Mouse (Mus musculus) liver, embryonic 13.5 days (tissue): ENCODE measurements around the gene Socs2. TPM values are rescaled to one million over a fixed set of nuclear protein-coding genes. Genes with fewer than 3 reads are reported as not detected.

Experiments used
- ATAC-seq: fragments of 200-750 bp; cut with Nextera tagmentation; 2 replicates; pipeline ENCODE4 v1.8.0; 2017; ENCODE audit warnings: low read depth, mild to moderate bottlenecking, moderate number of reproducible peaks, moderate library complexity
- DNase-seq: peaks from one replicate; pipeline ENCODE4 v3.0.0; 2022
- H3K27ac ChIP-seq: fragments of 300-500 bp; sonication (generic); 2 replicates; pipeline ENCODE4 v1.5.1; 2015; ENCODE audit warnings: moderate library complexity, mild to moderate bottlenecking, inconsistent platforms
- H3K27me3 ChIP-seq: fragments of 300-500 bp; sonication (generic); 2 replicates; pipeline ENCODE4 v1.6.1; 2015; ENCODE audit warnings: mild to moderate bottlenecking, inconsistent platforms
- H3K36me3 ChIP-seq: fragments of 300-500 bp; sonication (generic); 2 replicates; pipeline ENCODE4 v1.6.1; 2015; ENCODE audit warnings: mild to moderate bottlenecking, inconsistent platforms
- H3K4me1 ChIP-seq: fragments of 300-500 bp; sonication (generic); replicated peaks from 2 replicates; pipeline ENCODE4 v1.6.1; 2015; ENCODE audit warnings: inconsistent platforms
- H3K4me2 ChIP-seq: fragments of 300-500 bp; sonication (generic); 2 replicates; pipeline ENCODE4 v1.6.1; 2015; ENCODE audit warnings: inconsistent platforms, mild to moderate bottlenecking, moderate library complexity
- H3K4me3 ChIP-seq: fragments of 300-500 bp; sonication (generic); replicated peaks from 2 replicates; pipeline ENCODE4 v1.5.1; 2015; ENCODE audit warnings: mild to moderate bottlenecking, inconsistent platforms
- H3K9ac ChIP-seq: fragments of 300-500 bp; sonication (generic); 2 replicates; pipeline ENCODE4 v1.6.1; 2015; ENCODE audit warnings: mild to moderate bottlenecking, inconsistent platforms
- H3K9me3 ChIP-seq: fragments of 300-500 bp; sonication (generic); replicated peaks from 2 replicates; pipeline ENCODE4 v1.6.1; 2016; ENCODE audit warnings: inconsistent platforms
- WGBS: fragments of 180-500 bp; shearing (Covaris S2); methylation state at CpG from one replicate; pipeline ENCODE4 v1.1.7; 2015; ENCODE audit not compliant: insufficient replicate concordance; 5-methylcytosine and 5-hydroxymethylcytosine counted together
- polyA plus RNA-seq: library from polyadenylated mRNA; unstranded; fragments of >200 nt; fragmentation: Nextera tagmentation; extraction: Ambion mirVana; gene quantifications from 2 replicates; pipeline ENCODE4 v1.2.1, GENCODE M21; 2015

Gene Socs2
- polyA plus RNA-seq: 6.9 and 8.1 TPM in 2 replicates

DNA sequence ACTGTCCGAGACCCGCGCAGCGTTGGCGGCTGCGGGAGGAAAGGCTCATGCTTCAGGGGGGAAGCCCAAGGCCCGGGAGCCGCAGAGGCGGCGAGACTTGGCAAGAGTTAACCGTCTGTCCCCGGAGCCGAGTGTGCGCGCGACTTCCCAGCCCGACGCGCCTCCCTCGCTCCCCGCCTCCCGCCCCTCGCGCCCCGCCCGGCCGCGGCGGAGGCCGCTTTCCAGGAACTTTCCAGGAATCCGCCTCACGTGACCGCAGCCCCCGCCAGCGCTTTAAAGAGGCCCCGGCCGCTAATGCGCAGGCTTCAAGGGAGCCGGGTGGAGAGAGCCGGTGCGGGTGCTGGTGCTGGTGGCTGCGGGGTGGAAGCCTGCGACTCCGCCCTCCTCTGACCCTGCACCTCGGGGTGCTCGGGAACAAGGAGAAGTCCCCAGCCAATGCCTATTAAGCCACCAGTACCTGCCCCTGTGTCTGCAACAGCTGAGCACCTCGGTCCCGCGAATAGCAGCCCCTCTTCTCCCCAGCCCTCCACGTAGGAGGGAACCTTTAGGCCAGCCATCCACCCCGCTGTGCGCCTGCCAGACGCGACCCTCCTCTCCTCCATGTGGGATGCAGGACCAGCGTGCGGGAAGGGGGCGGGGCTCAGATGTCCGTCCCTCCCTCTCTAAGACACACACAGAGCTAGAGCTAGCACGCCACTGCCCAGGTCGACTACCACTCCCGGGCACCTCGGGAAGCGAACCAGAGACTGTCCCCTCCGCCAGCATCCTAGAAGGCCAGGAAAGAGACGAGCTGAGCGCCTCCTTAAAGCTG lies at the start of gene Socs2:
TSS of gene Socs2 (minus strand) at position 496 of the 811 bp plus-strand sequence.
- Histone ChIP-seq H3K4me3 (peak within 1 kb of the TSS; percentile 70), H3K4me2 (peak within 1 kb of the TSS; percentile 98), H3K27ac (peak within 1 kb of the TSS; percentile 73), H3K27me3 (peaks cover 49% of the 10 kb centered on the region), H3K36me3 (no peaks in the 10 kb centered on the region), H3K9ac (peak within 1 kb of the TSS; percentile 79), H3K4me1 (peaks cover 38% of the 10 kb centered on the region), H3K9me3 (no peaks in the 10 kb centered on the region)
- ATAC-seq: peak; percentile 87
- WGBS: under 1% methylated on average over 66 of the region's 66 CpGs
- DNase-seq: peak; percentile 83

DNA sequence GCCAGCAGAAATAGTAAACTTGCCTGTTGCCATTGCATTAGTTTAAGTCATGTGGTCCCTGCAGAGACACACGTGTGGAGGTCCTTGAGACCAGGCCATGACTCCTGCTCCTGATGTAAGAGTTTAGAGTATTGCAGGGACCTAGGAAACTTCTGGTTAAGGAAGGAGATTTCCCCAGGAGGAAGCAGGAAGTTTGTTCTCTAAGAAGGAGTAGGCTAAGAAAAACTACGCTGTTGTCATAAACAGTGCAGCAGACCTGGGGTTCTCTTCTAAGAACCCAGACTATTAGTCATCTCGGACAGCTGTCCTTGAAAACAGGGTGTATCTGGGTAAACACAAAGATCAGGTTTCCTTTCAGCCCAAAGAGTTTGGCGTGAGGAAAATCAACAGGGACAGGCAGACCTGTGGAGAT lies 48.5 kb upstream of the Socs2 start:
- no peak for DNase-seq
- WGBS: 32% methylated on average over 4 of the region's 4 CpGs

DNA sequence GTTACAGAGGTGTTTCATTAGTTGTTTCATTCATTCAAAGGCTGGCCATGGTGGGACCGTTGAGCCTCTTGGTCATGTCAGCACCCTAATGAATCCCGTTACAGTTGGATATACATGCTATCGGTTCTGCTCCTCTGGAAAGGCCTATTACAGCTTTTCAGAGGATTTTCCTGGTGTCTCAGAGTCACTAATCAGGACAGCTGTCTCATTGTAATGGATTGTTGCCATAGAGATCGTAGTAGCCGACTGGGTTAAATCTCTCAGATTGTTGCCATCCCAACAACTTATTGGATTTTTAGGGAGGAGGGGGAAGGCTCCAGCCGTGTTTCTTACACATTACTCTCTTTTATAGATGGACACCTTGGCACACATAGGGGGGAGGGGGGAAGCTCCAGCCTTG lies 47.5 kb upstream of the Socs2 start:
- Histone ChIP-seq H3K9ac (no peak overlapping the region), H3K27me3 (no peaks in the 10 kb centered on the region), H3K4me1 (no peaks in the 10 kb centered on the region), H3K4me2 (no peak overlapping the region), H3K9me3 (no peaks in the 10 kb centered on the region), H3K36me3 (no peaks in the 10 kb centered on the region), H3K27ac (no peak overlapping the region), H3K4me3 (no peak overlapping the region)
- 79% methylated on average over 6 of the region's 6 CpGs for WGBS
- ATAC-seq: no peak
- DNase-seq: no peak

More for the DNA sequence above, 48.5 kb upstream of the Socs2 start:
- ATAC-seq: no peak
- H3K9me3 ChIP-seq: no peaks in the 10 kb centered on the region
- no peak overlapping the region for H3K27ac ChIP-seq
- H3K27me3 ChIP-seq: no peaks in the 10 kb centered on the region
- no peaks in the 10 kb centered on the region for H3K4me1 ChIP-seq
- no peak overlapping the region for H3K4me3 ChIP-seq
- no peaks in the 10 kb centered on the region for H3K36me3 ChIP-seq
- no peak overlapping the region for H3K4me2 ChIP-seq
- H3K9ac ChIP-seq: no peak overlapping the region

DNA sequence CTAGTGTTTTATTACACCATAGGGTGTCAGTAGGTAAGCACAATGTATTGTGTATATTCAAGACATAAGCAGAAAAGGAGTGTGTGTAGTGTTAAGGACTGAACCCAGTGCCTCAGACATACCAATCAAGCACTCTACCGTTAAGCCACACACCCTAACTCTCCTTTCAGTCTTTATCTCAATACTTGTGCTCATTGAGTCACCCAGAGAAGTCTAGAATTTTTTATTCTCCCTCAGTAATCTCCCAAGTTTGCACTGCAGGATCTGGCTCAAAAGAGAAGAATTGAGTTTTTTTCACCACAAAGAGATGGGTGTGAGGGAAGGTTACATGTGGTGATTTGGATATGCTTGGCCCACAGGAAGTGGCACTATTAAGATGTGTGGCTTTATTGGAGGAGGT lies 45.3 kb upstream of the Socs2 start:
- Histone ChIP-seq H3K4me1 (no peaks in the 10 kb centered on the region), H3K9me3 (no peaks in the 10 kb centered on the region), H3K27me3 (no peaks in the 10 kb centered on the region), H3K36me3 (no peaks in the 10 kb centered on the region), H3K27ac (no peak overlapping the region), H3K4me3 (no peak overlapping the region), H3K9ac (no peak overlapping the region), H3K4me2 (no peak overlapping the region)
- ATAC-seq (no peak), DNase-seq (no peak)
- WGBS: 44% methylated on average over 1 of the region's 1 CpGs

DNA sequence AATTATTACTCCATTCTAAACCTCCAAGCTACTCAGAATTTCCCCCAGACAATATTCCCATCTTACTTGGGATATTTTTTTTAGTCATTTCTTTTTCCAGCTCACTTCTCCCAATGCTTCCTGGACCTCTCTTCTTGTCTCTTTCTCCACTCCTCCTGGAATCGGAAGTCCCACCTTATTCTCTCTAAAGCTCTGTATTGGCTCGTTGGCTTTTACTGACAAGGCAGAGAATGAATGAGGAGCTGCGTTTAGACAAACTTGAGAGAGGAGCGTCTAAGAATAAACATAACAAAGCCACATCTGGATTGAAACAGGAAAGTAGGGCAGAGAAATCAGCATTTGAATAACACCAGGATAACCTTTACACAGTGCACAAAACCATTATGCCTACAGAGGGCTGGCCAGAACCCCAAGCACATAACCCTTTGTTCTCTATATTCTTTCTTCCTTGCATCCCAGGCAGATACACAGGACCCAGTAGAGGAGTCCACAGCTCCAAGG lies 44.1 kb upstream of the Socs2 start:
- 66% methylated on average over 4 of the region's 4 CpGs for whole genome bisulfite sequencing
- Histone ChIP-seq H3K4me3 (no peak overlapping the region), H3K36me3 (no peaks in the 10 kb centered on the region), H3K4me1 (no peaks in the 10 kb centered on the region), H3K27me3 (no peaks in the 10 kb centered on the region), H3K4me2 (no peak overlapping the region), H3K9me3 (no peaks in the 10 kb centered on the region), H3K27ac (no peak overlapping the region), H3K9ac (no peak overlapping the region)
- no peak for DNase-seq
- ATAC-seq: no peak

DNA sequence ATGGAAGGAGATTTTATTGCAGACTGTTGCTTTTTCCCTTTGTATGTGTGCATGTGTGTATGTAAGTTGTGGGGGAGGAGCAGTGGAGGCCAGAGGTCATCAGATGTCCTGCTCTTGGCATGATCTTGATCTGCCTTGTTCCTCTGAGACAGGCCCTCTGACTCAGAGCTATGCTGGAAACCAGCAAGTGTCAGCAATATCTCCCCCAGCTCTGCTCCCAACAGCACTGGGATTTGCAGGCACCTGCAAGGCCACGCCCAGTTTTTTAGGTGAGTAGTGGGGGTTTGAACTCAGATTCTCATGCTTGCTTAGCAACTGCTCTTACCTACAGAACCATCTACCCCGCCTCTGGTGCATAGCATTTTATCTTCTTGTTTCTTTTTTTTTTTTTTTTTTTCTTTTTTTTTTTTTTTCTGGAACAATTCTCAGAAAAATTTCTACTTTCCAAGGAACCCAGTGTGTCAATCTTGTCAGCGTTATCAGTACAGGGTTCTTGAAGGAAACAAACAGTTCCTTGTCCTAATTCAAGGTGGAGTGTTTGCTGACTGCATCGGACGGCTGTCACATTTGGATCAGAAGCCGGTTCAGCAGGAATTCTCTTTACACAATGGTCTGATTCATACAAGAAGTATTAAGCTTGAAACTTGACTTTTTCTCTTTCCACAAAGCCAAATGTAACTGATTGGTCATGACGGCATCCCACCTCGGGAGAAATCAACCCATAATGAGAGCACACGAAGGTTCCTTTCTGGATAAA lies 41.2 kb upstream of the Socs2 start:
- H3K27me3 ChIP-seq: no peaks in the 10 kb centered on the region
- H3K9ac ChIP-seq: no peak overlapping the region
- no peaks in the 10 kb centered on the region for H3K4me1 ChIP-seq
- H3K36me3 ChIP-seq: no peaks in the 10 kb centered on the region
- H3K9me3 ChIP-seq: no peaks in the 10 kb centered on the region
- no peak overlapping the region for H3K4me2 ChIP-seq
- 59% methylated on average over 9 of the region's 9 CpGs for WGBS
- no peak overlapping the region for H3K4me3 ChIP-seq
- no peak overlapping the region for H3K27ac ChIP-seq
- DNase-seq (no peak), ATAC-seq (no peak)

DNA sequence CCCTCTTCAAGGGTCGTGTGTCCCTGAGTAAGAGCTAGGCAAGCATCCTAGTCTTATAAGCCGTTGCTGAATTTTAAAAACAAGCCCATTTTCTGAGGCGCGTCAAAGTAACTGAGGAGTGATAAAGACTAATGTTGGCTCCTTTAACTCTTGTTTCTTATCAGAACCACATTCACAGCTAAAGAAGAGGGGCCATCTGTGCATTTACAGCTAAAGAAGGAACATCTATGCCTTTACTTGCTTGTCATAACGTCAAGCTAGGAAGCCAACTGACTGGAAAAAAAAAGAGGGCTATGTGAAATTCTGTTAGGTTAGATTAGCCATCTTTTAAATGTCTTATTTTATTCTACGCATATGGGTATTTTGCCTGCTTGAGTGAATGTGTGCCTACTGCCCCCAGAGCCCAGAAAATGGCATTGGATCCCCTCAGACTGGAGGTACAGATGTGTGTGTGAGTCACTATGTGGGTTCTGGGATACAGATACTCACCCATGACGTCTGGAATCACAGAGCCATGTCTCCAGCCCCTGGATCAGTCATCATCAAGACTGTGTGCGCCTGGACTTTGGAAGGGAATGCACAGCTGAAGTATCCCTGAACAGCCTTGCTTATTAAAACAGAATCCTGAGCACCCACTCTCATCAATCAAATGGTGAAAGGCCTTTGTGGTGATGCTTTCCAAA lies 40.5 kb upstream of the Socs2 start:
- Histone ChIP-seq H3K36me3 (no peaks in the 10 kb centered on the region), H3K27ac (no peak overlapping the region), H3K9ac (no peak overlapping the region), H3K4me3 (no peak overlapping the region), H3K4me2 (no peak overlapping the region), H3K27me3 (no peaks in the 10 kb centered on the region), H3K9me3 (no peaks in the 10 kb centered on the region), H3K4me1 (no peaks in the 10 kb centered on the region)
- no peak for ATAC-seq
- 45% methylated on average over 8 of the region's 8 CpGs for WGBS
- DNase-seq: no peak

DNA sequence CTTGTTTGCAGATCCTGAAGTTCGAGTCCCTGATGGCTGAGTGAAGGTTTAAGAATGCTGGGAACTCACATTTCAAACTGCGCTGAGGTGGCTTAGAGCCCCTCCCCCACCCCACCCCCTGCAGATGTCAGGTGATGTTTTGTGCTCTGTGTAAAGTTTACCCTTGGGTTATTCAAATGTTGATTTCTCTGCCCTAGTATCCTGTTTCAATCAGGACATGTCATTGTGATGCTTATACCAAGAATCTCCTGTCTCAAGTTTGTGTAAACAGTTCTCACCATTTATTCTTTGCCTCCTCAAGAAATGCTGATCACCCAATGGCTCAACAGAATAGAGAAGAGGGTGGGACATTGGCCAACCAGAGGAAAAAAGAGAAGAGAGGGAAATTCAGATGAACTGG lies 39.1 kb upstream of the Socs2 start:
- Histone ChIP-seq H3K27me3 (no peaks in the 10 kb centered on the region), H3K36me3 (no peaks in the 10 kb centered on the region), H3K4me2 (no peak overlapping the region), H3K9me3 (no peaks in the 10 kb centered on the region), H3K4me1 (no peaks in the 10 kb centered on the region), H3K27ac (no peak overlapping the region), H3K9ac (no peak overlapping the region), H3K4me3 (no peak overlapping the region)
- no peak for DNase-seq
- ATAC-seq: no peak
- WGBS: 48% methylated on average over 2 of the region's 2 CpGs

DNA sequence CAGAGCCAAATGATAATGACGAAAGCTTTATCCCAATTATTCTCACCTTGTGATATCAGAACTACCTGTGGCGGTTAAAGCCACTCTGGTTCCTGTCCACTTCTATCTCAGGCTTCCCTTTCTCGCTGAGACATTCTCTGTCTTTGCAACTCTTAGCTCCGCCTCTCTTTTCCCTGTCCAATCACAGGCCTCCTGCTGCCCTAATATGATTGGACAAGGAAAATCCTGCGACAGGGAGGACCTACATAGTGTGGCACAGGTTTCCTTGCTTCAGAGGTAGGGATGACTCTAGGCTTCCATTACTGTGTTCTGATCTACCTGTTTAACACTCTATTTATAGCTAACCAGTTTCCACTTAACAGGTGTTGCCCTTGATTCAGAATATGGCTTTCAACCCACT lies 36.3 kb upstream of the Socs2 start:
- Histone ChIP-seq H3K36me3 (no peaks in the 10 kb centered on the region), H3K9me3 (no peaks in the 10 kb centered on the region), H3K9ac (no peak overlapping the region), H3K27ac (no peak overlapping the region), H3K4me1 (no peaks in the 10 kb centered on the region), H3K4me3 (no peak overlapping the region), H3K27me3 (no peaks in the 10 kb centered on the region), H3K4me2 (no peak overlapping the region)
- DNase-seq (no peak), ATAC-seq (no peak)
- 63% methylated on average over 5 of the region's 5 CpGs for WGBS

DNA sequence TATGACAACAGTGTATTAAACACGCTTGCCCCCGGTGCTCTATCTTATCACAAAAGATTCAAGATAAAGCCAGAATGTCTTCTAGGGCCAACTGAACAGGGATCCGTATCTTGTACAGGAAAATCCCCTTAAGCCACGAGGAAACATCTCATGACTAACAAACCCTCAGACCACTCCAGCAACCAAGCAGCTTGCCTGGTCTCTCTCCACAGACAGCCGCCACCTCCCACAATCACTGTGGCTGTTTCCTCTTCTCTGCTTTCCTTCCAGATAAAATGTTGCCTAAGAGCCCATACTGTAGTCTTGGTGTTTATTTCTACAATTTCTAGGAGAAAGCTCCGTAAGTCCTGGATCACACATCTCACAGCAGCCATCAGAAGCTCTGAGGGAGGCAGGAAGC lies 32.1 kb upstream of the Socs2 start:
- Histone ChIP-seq H3K9ac (no peak overlapping the region), H3K4me1 (no peaks in the 10 kb centered on the region), H3K4me3 (no peak overlapping the region), H3K4me2 (no peak overlapping the region), H3K27me3 (no peaks in the 10 kb centered on the region), H3K9me3 (no peaks in the 10 kb centered on the region), H3K36me3 (no peaks in the 10 kb centered on the region), H3K27ac (no peak overlapping the region)
- ATAC-seq (no peak), DNase-seq (no peak)
- WGBS: 31% methylated on average over 6 of the region's 6 CpGs

DNA sequence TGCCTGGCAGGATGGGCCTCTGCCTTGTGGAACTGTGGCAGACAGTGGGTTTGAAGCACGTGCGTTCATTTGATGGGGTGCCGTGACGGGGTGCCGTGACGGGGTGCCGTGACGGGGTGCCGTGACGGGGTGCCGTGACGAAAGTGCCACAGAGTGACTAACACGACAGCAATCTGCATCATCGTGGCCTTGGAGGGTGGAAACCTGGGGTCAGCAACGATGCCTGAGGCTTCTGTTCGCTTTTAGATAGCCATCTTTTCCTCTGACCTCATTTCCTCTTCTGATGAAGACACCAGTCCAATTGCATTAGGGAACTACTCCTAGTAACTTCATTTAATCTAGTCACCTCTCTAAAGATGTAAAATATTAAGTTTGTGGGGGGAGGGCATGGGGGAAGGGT lies 31.0 kb upstream of the Socs2 start:
- H3K9ac ChIP-seq: no peak overlapping the region
- no peak overlapping the region for H3K4me2 ChIP-seq
- no peak overlapping the region for H3K4me3 ChIP-seq
- H3K27me3 ChIP-seq: no peaks in the 10 kb centered on the region
- no peak overlapping the region for H3K27ac ChIP-seq
- H3K36me3 ChIP-seq: no peaks in the 10 kb centered on the region
- no peak for ATAC-seq
- WGBS: 64% methylated on average over 16 of the region's 16 CpGs
- DNase-seq: no peak
- no peaks in the 10 kb centered on the region for H3K9me3 ChIP-seq
- H3K4me1 ChIP-seq: no peaks in the 10 kb centered on the region
